Mouse (Mus musculus) small intestine, adult 2 months (tissue): ENCODE results near the gene Jph3. TPM values are rescaled to one million over a fixed set of nuclear protein-coding genes. Genes with fewer than 3 reads are reported as not detected.

Experiments
- H3K27ac ChIP-seq: fragments of 200-500 bp; 2 replicates; pipeline ENCODE4 v1.5.1; 2012; ENCODE audit warnings: low read depth, low read length, control low read depth, inconsistent platforms; ENCODE audit not compliant: insufficient read depth
- H3K27me3 ChIP-seq: fragments of 200-500 bp; 2 replicates; pipeline ENCODE4 v1.6.1; 2012; ENCODE audit warnings: mild to moderate bottlenecking, moderate library complexity, low read length, inconsistent platforms; ENCODE audit not compliant: control insufficient read depth, insufficient read depth
- H3K36me3 ChIP-seq: fragments of 200-500 bp; 2 replicates; pipeline ENCODE4 v1.6.1; 2012; ENCODE audit warnings: mild to moderate bottlenecking, low read length, control low read depth, inconsistent platforms; ENCODE audit not compliant: control insufficient read depth, insufficient read depth
- H3K4me1 ChIP-seq: fragments of 200-500 bp; 2 replicates; pipeline ENCODE4 v1.6.1; 2012; ENCODE audit warnings: low read length, inconsistent platforms, mixed read lengths; ENCODE audit not compliant: control insufficient read depth, insufficient read depth, insufficient read length
- H3K4me3 ChIP-seq: fragments of 200-500 bp; 2 replicates; pipeline ENCODE4 v1.5.1; 2012; ENCODE audit warnings: low read depth, mild to moderate bottlenecking, control low read depth, inconsistent platforms, low read length, moderate library complexity
- CTCF ChIP-seq: fragments of 200-500 bp; IDR thresholded peaks from 2 replicates; pipeline ENCODE4 v1.5.1; 2012; ENCODE audit warnings: low read depth, mild to moderate bottlenecking, control low read depth, inconsistent platforms, low read length, moderate library complexity, mixed read lengths; ENCODE audit not compliant: insufficient replicate concordance, insufficient read length; ENCODE audit errors: extremely low read depth
- POLR2A ChIP-seq: fragments of 200-500 bp; IDR thresholded peaks from 2 replicates; pipeline ENCODE4 v1.6.1; 2012; ENCODE audit warnings: low read depth, mild to moderate bottlenecking, control low read depth, inconsistent platforms, low read length, moderate library complexity
- WGBS: fragments of 180-500 bp; shearing (Covaris S2); methylation state at CpG from one replicate; pipeline ENCODE4 v1.1.7; 2018; 5-methylcytosine and 5-hydroxymethylcytosine counted together
- polyA plus RNA-seq: library from polyadenylated mRNA; depleted of rRNA; stranded (reverse); fragments of >200 nt; gene quantifications from 2 replicates; pipeline ENCODE4 v1.2.3, GENCODE M21; 2012

Gene Jph3
- polyA plus RNA-seq, 1 experiment = 0.57 TPM

DNA sequence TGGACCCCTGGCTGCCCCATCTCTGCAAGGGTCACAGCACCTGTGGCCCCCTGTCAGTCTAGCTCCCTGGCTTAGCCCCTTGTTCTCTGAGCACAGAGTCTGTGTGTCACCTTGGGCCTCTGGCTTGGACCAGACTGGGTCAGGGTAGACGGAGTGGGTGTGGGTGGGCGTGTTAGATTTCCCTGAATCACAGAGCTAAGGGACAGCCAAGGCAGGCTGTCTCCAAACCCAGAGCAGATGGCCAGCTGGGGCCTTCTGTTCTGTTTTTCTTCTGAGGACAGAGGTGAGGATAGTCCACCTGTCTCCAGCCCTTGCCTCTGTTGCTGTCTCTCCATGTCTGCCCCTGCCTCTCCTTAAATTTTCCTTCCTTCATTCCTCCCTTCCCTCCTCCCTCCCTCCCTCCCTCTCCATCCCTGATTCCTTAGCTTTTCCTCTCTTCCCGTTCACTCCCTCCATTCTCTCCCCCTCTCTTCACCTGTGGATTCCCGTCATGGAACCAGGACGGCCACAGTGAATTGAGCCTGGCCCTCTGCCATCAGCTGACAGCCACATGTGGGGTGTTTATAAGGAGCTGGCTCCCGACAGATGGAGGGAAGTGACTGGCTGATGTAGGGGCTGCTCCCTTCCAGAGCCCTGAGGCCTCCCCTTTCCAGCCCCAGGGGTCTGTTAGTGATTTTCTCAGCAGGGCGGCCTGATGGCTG is 33.7 kb downstream of the Jph3 start:
- TF ChIP-seq POLR2A (no peak), CTCF (no peak)
- no peaks in the 10 kb centered on the region for H3K4me1 ChIP-seq
- no peaks in the 10 kb centered on the region for H3K36me3 ChIP-seq
- H3K27me3 ChIP-seq = no peaks in the 10 kb centered on the region
- H3K4me3 ChIP-seq = no peak overlapping the region
- H3K27ac ChIP-seq = no peak overlapping the region
- WGBS = 38% methylated on average over 7 of the region's 7 CpGs

- Histone ChIP-seq H3K27ac (no peak overlapping the region), H3K27me3 (no peaks in the 10 kb centered on the region), H3K4me3 (no peak overlapping the region), H3K36me3 (no peaks in the 10 kb centered on the region), H3K4me1 (no peaks in the 10 kb centered on the region)
- TF ChIP-seq CTCF (no peak), POLR2A (no peak)
- WGBS = 72% methylated on average over 9 of the region's 9 CpGs
These were observed 34.2 kb downstream of the Jph3 start for GRCm38 (mm10) chr8:121763700-121764013.

GRCm38 (mm10) chr8:121765594-121766138 is 36.2 kb downstream of the Jph3 start:
- Histone ChIP-seq H3K36me3 (no peaks in the 10 kb centered on the region), H3K4me3 (no peak overlapping the region), H3K27ac (no peak overlapping the region), H3K4me1 (no peaks in the 10 kb centered on the region), H3K27me3 (no peaks in the 10 kb centered on the region)
- WGBS = 79% methylated on average over 7 of the region's 7 CpGs
- TF ChIP-seq POLR2A (no peak), CTCF (no peak)

DNA sequence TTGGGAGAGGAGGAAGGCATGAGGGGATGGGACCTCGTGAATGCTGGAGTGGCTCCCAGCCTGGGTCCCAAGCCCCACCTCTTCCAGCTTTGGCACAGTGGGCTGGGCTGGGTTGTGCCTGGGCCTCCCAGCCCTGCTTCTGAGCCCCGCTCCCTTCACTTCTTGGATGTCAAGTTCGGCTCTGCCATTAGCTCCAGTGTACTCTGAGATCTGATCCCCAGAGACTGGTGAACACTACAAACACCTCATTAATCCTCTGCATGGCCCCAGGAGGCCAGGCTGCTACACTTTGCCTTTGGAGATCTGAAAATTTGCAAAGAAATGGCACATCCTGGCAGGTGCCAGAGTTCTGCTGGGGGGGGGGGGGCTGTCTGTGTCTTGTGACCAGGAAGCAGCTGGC is 39.7 kb downstream of the Jph3 start:
- no peak overlapping the region for H3K27ac ChIP-seq
- 45% methylated on average over 3 of the region's 3 CpGs for WGBS
- no peaks in the 10 kb centered on the region for H3K27me3 ChIP-seq
- TF ChIP-seq CTCF = no peak
- no peak for TF ChIP-seq POLR2A
- H3K4me1 ChIP-seq = no peaks in the 10 kb centered on the region
- H3K4me3 ChIP-seq = no peak overlapping the region
- H3K36me3 ChIP-seq = no peaks in the 10 kb centered on the region

DNA sequence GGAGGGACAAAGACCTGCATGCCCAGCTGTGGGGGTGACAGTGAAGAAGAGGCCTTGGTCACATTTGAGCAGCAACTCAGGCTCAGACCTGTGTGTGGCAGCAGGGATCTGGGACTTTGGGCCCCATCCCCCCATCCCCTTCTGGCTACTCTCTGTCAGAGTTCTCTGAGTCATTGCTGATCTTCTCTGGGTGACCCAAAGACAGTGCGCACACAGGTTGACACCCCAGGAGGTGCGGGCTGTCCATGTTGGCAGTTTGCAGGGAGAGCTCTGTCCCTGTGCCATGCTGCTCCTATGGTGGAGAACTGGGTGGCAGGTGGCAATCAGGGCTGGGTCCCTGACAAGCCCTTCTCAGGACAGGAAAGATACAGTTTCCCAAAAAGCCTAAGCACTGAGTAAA is 40.2 kb downstream of the Jph3 start:
- no peak for TF ChIP-seq CTCF
- no peak for TF ChIP-seq POLR2A
- H3K27ac ChIP-seq = no peak overlapping the region
- no peaks in the 10 kb centered on the region for H3K4me1 ChIP-seq
- WGBS = 89% methylated on average over 2 of the region's 2 CpGs
- H3K36me3 ChIP-seq = no peaks in the 10 kb centered on the region
- H3K4me3 ChIP-seq = no peak overlapping the region
- no peaks in the 10 kb centered on the region for H3K27me3 ChIP-seq

GRCm38 (mm10) chr8:121770845-121771752 is 41.7 kb downstream of the Jph3 start:
- Histone ChIP-seq H3K27me3 (no peaks in the 10 kb centered on the region), H3K4me3 (no peak overlapping the region), H3K36me3 (no peaks in the 10 kb centered on the region), H3K27ac (no peak overlapping the region), H3K4me1 (no peaks in the 10 kb centered on the region)
- no peak for TF ChIP-seq CTCF
- no peak for TF ChIP-seq POLR2A
- 28% methylated on average over 19 of the region's 19 CpGs for WGBS

DNA sequence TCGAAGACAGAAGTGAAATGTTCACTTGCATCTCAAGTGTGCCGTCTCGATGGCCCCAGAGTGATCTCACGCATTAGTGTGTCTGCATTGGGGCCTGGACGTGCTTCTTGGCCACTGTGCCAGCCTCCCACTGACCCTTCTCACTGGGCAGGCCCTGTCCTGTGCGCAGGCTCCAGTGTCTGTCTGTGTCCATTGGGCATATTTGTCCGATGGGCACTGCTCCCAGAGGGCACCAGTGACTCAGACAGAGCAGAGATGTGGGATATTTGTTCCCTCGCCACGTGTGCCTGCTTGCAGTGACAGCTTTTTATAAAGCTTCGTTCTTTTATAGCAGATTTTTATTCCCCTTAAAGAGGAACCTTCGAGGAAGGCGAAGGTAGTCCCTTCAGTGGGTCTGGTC is 44.5 kb downstream of the Jph3 start:
- no peaks in the 10 kb centered on the region for H3K27me3 ChIP-seq
- no peak overlapping the region for H3K27ac ChIP-seq
- H3K4me1 ChIP-seq = no peaks in the 10 kb centered on the region
- WGBS = 81% methylated on average over 12 of the region's 12 CpGs
- H3K36me3 ChIP-seq = no peaks in the 10 kb centered on the region
- TF ChIP-seq POLR2A = no peak
- TF ChIP-seq CTCF = no peak
- H3K4me3 ChIP-seq = no peak overlapping the region
